Mouse (Mus musculus) layer of hippocampus, adult 11-12 months (tissue): ENCODE results near the gene Syt12.
A peak's percentile ranks its signal among the peaks of the same experiment; 100 is the strongest.

Source experiments
- DNase-seq: peaks from one replicate; pipeline ENCODE4 v3.0.0; 2022; ENCODE audit warnings: low spot score

The Syt12 gene

DNA sequence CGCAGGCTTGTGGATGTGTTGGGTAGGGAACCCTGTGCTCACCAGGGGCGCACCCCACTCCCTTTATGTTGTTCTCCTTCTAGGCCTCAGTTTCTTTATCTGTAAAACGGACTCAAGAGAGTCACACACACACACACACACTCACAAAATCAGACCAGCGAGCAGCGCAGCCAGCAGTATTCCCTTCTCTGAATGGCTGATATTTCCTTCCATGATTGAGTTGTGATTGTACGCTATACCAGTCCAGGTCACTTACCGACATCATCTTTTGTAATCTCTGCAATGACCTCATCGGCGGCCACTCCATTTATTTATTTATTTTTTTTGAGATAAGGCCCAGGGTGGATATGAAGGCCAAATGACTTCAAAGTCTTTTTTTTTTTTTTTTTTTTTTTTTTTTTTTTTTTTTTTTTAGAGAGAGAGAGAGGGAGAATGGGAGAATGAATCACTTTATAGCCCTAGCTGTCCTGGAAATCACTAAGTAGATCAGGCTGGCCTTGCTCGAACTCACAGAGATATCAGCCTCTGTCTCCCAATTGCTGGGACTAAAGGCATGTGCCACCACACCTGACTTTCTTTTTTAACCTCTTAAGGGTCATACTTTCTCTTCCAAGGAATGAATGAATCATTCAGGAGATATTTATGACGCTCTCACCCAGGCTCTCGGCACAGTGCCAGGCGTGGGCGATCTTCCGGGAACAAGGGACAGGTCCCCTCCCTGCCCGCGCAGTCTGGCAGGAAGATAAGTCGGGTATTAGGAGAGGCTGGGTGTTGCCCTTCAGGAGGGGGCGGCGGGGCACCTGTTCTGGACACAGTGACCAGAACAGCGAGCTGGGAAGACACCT is at the start of gene Syt12:
Syt12 (minus strand) TSS at position 103 of the 845 bp plus-strand sequence.
- peak; percentile 48 for DNase-seq

GRCm38 (mm10) chr19:4521426-4522050 is 44.3 kb upstream of the Syt12 start:
- no peak for DNase-seq

- no peak for DNase-seq
These were observed 40.2 kb upstream of the Syt12 start for GRCm38 (mm10) chr19:4517483-4517882.

DNA sequence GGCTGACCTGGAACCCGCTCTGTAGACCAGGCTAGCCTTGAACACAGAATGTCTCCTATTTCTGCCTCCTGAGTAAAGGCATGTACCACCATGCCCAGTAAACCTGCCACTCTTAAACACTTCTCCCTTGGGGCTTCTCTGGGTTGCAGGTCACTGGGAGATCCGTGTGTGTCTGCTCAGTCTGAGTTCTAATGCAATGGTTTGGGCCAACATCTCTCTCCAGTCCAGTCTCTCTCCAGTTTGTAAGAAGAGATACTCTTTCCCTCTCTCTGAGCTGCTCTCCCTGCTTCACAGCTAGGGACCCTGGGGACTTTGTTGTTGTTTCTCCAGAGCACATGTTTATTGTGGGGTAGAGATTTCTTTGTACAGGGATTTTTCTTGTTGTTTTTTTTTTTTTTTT is 39.0 kb upstream of the Syt12 start:
- DNase-seq: no peak

DNA sequence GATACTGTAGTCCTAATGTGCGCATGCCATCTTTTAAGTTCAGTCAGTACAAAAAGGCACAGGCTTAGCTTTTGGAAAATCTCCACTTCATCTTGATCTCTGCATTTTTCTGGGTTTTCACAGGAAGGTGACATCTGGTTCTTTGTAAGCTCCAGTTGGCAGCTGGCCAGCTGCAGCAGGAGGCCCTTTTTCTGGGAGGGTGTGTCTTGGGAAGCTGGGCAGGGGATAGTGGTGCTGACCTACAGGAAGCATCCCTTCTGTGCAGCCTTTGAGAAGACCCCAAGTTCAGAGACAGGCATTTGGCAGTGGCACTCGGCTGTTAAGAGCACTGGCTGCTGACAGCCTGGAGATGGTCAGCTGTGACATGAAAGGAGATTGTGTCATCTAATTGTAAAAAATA is 38.5 kb upstream of the Syt12 start:
- no peak for DNase-seq

GRCm38 (mm10) chr19:4513236-4513858 is 36.1 kb upstream of the Syt12 start:
- DNase-seq: no peak

GRCm38 (mm10) chr19:4511116-4511841 is 34.0 kb upstream of the Syt12 start:
- DNase-seq: no peak

GRCm38 (mm10) chr19:4509986-4510963 is 33.0 kb upstream of the Syt12 start, which contains the start of gene Pcx:
TSS of gene Pcx (plus strand) at chr19:4510472.
- peak; percentile 99 for DNase-seq

DNA sequence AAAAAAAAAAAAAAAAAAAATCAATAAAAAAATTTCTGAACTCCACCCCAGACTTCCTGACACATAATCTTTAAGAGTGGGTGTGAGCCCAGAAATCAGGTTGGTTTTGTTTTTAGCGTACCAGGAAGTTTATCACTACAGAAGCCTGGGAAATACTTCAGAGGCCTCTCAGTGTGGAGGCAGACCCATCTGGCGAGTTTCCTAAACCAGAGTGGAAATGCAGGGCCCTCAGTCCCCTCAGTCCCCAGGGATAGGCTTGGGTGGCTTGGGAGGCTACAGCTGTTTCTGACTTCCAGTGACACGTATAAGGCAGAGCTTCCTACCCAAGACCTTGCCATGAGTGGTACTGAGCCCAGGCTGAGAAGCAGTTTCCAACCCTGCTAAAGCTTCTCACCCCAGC is 30.5 kb upstream of the Syt12 start:
- no peak for DNase-seq

DNA sequence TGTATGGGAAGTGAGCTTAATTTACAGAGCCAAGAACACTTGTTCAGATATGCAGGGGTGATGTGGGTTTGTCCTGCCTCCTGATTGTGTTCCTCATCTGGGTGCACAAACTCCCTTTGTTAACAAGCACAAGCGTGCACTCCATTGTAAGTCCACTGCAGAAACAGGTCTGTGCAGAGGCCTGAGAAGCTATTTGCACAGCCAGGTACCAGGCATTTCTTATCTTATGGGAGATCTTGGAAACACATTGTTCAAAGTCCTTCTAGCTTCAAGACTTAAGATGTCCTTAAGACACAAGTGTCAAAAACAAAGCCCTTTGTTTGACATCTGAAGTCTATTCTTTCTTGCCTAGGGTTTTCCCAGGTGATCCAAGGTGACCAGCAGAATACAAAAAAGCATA is 27.6 kb upstream of the Syt12 start:
- no peak for DNase-seq

DNA sequence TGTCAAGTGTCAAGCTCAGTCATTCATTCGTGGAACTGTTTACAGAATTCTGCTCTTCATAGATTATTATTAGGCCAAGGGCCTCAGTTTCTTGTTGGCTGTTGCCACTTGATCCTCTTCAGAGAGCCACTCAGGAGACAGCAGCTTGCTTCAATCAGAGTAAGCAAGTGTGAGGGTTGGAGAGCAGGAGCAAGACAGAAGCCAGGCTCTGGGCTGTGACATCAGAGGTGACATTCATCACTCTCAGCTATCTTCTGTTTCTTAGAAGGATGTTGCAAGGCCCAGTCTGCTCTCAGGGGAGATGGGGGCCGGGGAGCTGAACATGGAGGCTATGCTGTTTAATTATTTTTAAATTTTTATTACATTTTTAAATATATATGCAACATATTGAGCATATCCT is 25.5 kb upstream of the Syt12 start:
- no peak for DNase-seq

DNA sequence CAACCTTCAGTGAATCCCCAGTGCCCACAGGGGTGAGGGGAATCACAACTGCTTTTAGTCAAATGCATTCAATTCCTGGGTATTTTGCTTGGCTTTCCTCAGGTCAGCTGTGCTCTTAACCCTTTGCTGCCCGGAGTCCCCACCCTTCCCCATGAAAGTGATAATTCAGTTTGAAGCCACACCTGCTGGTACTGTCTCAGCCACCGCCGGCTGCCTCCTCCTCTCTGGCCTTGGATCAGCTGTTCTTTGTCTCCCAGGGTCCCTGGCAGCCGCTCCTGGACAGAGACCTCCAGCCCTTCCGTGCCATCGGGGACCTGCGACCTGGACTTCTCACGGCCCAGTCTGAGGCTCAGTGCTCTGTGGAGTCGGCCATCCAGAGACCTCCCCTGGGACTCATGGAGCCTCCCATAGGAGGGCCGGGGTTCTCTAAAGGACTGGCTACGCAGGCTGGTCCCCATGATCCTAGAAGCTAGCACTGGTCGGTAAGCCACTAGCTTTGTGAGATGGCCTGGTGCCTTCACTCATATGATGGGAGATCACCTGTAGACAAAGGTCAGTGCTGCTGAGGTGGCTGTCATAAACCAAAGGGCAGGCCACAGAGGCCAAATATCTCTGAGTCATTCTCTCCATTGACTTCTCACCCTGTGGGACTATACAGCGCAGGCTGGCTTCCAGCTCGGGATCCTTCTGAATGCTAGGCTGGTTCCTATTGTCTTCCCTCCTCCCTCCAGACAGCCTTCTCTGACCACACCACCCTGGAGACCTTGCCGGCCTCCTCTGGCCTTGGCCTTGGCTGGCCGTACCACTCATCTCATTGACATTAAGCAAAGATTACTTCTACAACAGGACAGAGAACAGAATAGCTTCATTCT is 21.1 kb upstream of the Syt12 start, which contains the start of gene 2010003K11Rik:
2010003K11Rik (minus strand) TSS at position 522 of the 872 bp plus-strand sequence.
- DNase-seq: no peak

- DNase-seq: peak; percentile 76
These were observed 20.2 kb upstream of the Syt12 start for GRCm38 (mm10) chr19:4497263-4497973.

GRCm38 (mm10) chr19:4496535-4497262 is 19.5 kb upstream of the Syt12 start:
- no peak for DNase-seq

DNA sequence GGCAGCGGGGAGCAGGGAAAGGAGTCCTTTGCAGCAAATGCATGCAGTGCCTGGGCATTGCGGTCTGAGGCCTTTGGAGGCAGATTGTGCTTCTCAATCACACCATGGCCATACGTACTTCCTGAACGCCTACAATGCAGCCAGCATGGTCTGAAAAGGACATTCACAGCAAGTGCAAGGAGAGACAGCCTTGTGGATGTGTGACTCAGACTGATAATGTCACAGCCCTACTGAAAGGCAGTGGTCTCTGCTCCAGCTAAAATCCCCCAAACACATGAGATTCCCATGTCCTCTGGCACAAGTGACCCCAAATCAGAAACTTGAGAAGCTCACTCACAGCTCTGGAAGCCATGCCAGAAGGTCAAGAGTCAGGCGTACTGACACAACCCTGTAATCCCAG is 18.6 kb upstream of the Syt12 start:
- DNase-seq: no peak

GRCm38 (mm10) chr19:4494707-4495106 is 17.5 kb upstream of the Syt12 start:
- DNase-seq: no peak

GRCm38 (mm10) chr19:4492526-4493296 is 15.5 kb upstream of the Syt12 start:
- DNase-seq: no peak
